Mouse (Mus musculus) heart, postnatal 14 days (tissue): Measurements from ENCODE around the gene Smad1. TPM values are rescaled to one million over a fixed set of nuclear protein-coding genes. Genes with fewer than 3 reads are reported as not detected.

Experiments
- DNase-seq, 2 experiments: peaks; one replicate each; pipeline ENCODE4 v3.0.0; 2021 to 2022
- intact Hi-C: fragments of 180-260 bp; cut with DNase I; formaldehyde crosslinking; loops from one replicate; pipeline ENCODE4 v1.15.1; 2025
- total RNA-seq, 2 experiments: library from RNA; stranded (reverse); gene quantifications; 2 replicates each; pipeline ENCODE4 v1.2.3; 2021

Smad1 gene
- total RNA-seq, 2 experiments from 2014 or later = 24.3 to 24.6 TPM

GRCm38 (mm10) chr8:79364806-79365205 lies 34.5 kb downstream of the Smad1 start:
- intact Hi-C loops = loop anchor here (5.0 kb wide), 1 partner anchor 32 kb away; the partner anchor contains the start of gene Smad1
- DNase-seq = no peak

- no peak for DNase-seq
- intact Hi-C loops = loop anchor here (5.0 kb wide), 1 partner anchor 35 kb away; the partner anchor contains the start of gene Smad1
These were observed 36.9 kb downstream of the Smad1 start for GRCm38 (mm10) chr8:79362430-79362829.

GRCm38 (mm10) chr8:79360774-79361527 lies 38.4 kb downstream of the Smad1 start:
- DNase-seq = no peak
- intact Hi-C loops = loop anchor here (5.0 kb wide), 1 partner anchor 36 kb away; the partner anchor contains the start of gene Smad1

- intact Hi-C loops = loop anchor here (5.0 kb wide), 1 partner anchor 37 kb away; the partner anchor contains the start of gene Smad1
- no peak for DNase-seq
These were observed 39.0 kb downstream of the Smad1 start for GRCm38 (mm10) chr8:79360302-79360701.

- intact Hi-C loops = no loop called here
- DNase-seq = peak in 1 of 2 experiments; percentile 23
These were observed 43.4 kb downstream of the Smad1 start for GRCm38 (mm10) chr8:79355721-79356434.

- intact Hi-C loops = no loop called here
- no peak for DNase-seq
These were observed 45.3 kb downstream of the Smad1 start for GRCm38 (mm10) chr8:79354009-79354408.

- DNase-seq = no peak
- intact Hi-C loops = no loop called here
These were observed 47.4 kb downstream of the Smad1 start for GRCm38 (mm10) chr8:79351916-79352315.

GRCm38 (mm10) chr8:79350805-79351204 lies 48.5 kb downstream of the Smad1 start:
- intact Hi-C loops = no loop called here
- no peak for DNase-seq

- DNase-seq = peak; percentile 71 to 80
- intact Hi-C loops = no loop called here
These were observed 49.2 kb downstream of the Smad1 start for GRCm38 (mm10) chr8:79350094-79350593.

- no peak for DNase-seq
- intact Hi-C loops = no loop called here
These were observed 52.9 kb downstream of the Smad1 start for GRCm38 (mm10) chr8:79346414-79346813.

- intact Hi-C loops = no loop called here
- no peak for DNase-seq
These were observed 53.5 kb downstream of the Smad1 start for GRCm38 (mm10) chr8:79345856-79346255.

- no peak for DNase-seq
- intact Hi-C loops = loop anchor here (5.0 kb wide), 4 partner anchors 41 to 151 kb away; partner anchors contain the start of gene Smad1
These were observed 58.1 kb downstream of the Smad1 start for GRCm38 (mm10) chr8:79341236-79341635.

- peak in 1 of 2 experiments; percentile 69 for DNase-seq
- intact Hi-C loops = no loop called here
These were observed 59.8 kb downstream of the Smad1 start for GRCm38 (mm10) chr8:79339555-79339954.

- intact Hi-C loops = no loop called here
- no peak for DNase-seq
These were observed 60.7 kb downstream of the Smad1 start for GRCm38 (mm10) chr8:79338619-79339018.

GRCm38 (mm10) chr8:79332109-79332900 lies 67.0 kb downstream of the Smad1 start:
- intact Hi-C loops = no loop called here
- DNase-seq = no peak

GRCm38 (mm10) chr8:79331571-79331970 lies 67.7 kb downstream of the Smad1 start:
- DNase-seq = no peak
- intact Hi-C loops = no loop called here

- intact Hi-C loops = no loop called here
These were observed 68.3 kb downstream of the Smad1 start for GRCm38 (mm10) chr8:79331017-79331416.

GRCm38 (mm10) chr8:79329735-79330134 lies 69.6 kb downstream of the Smad1 start:
- DNase-seq = no peak
- intact Hi-C loops = no loop called here

More at GRCm38 (mm10) chr8:79331017-79331416, 68.3 kb downstream of the Smad1 start:
- no peak for DNase-seq

GRCm38 (mm10) chr8:79329182-79329581 lies 70.1 kb downstream of the Smad1 start:
- intact Hi-C loops = no loop called here
- no peak for DNase-seq

- no peak for DNase-seq
- intact Hi-C loops = no loop called here
These were observed 73.8 kb downstream of the Smad1 start for GRCm38 (mm10) chr8:79325510-79325909.
